Mouse (Mus musculus): ENCODE data around the gene Grem1.

GRCm38 (mm10) chr2:113803753-113804152 lies 45.3 kb upstream of the Grem1 start:
- TF ChIP-seq EP300 (IDR thresholded peaks at IDR 0.05; ENCODE audit: low read depth) (no peak), CTCF (IDR thresholded peaks at IDR 0.05; ENCODE audit: low read depth) (no peak)
